Mouse (Mus musculus) heart, embryonic 13.5 days (tissue): Measurements from ENCODE around the gene Shank2. TPM values are rescaled to one million over a fixed set of nuclear protein-coding genes. Genes with fewer than 3 reads are reported as not detected.

Source experiments
- ATAC-seq: fragments of 200-750 bp; cut with Nextera tagmentation; 2 replicates; pipeline ENCODE4 v1.8.0; 2017; ENCODE audit warnings: moderate TSS enrichment; ENCODE audit not compliant: insufficient number of reproducible peaks, low FRiP score, low TSS enrichment; ENCODE audit errors: extremely low read depth
- H3K27ac ChIP-seq: fragments of 300-500 bp; sonication (generic); replicated peaks from 2 replicates; pipeline ENCODE4 v1.5.1; 2015; ENCODE audit warnings: moderate library complexity, mild to moderate bottlenecking, inconsistent platforms
- H3K27me3 ChIP-seq: fragments of 300-500 bp; sonication (generic); replicated peaks from 2 replicates; pipeline ENCODE4 v1.6.1; 2015; ENCODE audit warnings: mild to moderate bottlenecking, inconsistent platforms
- H3K36me3 ChIP-seq: fragments of 300-500 bp; sonication (generic); 2 replicates; pipeline ENCODE4 v1.6.1; 2015; ENCODE audit warnings: mild to moderate bottlenecking, inconsistent platforms
- H3K4me1 ChIP-seq: fragments of 300-500 bp; sonication (generic); 2 replicates; pipeline ENCODE4 v1.6.1; 2015; ENCODE audit warnings: inconsistent platforms
- H3K4me2 ChIP-seq: fragments of 300-500 bp; sonication (generic); 2 replicates; pipeline ENCODE4 v1.6.1; 2015; ENCODE audit warnings: inconsistent platforms, mild to moderate bottlenecking, moderate library complexity
- H3K4me3 ChIP-seq: fragments of 300-500 bp; sonication (generic); 2 replicates; pipeline ENCODE4 v1.5.1; 2015; ENCODE audit warnings: moderate library complexity, mild to moderate bottlenecking, inconsistent platforms
- H3K9ac ChIP-seq: fragments of 300-500 bp; sonication (generic); 2 replicates; pipeline ENCODE4 v1.6.1; 2015; ENCODE audit warnings: inconsistent platforms, mild to moderate bottlenecking, moderate library complexity
- H3K9me3 ChIP-seq: fragments of 300-500 bp; sonication (generic); 2 replicates; pipeline ENCODE4 v1.6.1; 2016; ENCODE audit warnings: inconsistent platforms
- WGBS: fragments of 180-500 bp; shearing (Covaris S2); methylation state at CpG from one replicate; pipeline ENCODE4 v1.1.7; 2015; ENCODE audit warnings: mixed read lengths; 5-methylcytosine and 5-hydroxymethylcytosine counted together
- polyA plus RNA-seq: library from polyadenylated mRNA; unstranded; fragments of >200 nt; fragmentation: Nextera tagmentation; extraction: Ambion mirVana; gene quantifications from 2 replicates; pipeline ENCODE4 v1.2.1, GENCODE M21; 2015

The Shank2 gene
- polyA plus RNA-seq, 1 experiment from 2014 or later: 0.37 TPM

DNA sequence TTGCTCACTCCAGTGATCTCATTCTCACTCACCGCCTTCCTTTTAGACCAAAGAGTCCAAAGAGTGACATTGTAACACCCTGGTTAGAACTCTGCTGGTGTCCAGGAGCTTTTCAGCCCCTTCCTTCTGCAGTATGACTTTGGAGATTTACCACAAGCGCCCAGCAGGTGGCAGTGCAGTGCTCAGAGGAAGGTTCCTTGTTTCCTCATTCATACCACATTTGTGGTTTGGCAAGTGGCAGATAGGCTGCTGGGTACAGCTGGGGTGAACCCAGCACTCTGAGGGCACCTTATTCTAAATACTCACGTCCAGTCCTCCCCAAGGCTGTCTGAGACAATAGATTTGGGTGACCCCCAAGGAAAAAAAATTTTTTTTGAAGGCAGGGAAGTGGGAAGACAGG, 73.0 kb downstream of the Shank2 start:
- H3K9ac ChIP-seq: no peak overlapping the region
- no peak for ATAC-seq
- no peak overlapping the region for H3K4me3 ChIP-seq
- no peak overlapping the region for H3K27ac ChIP-seq
- H3K4me1 ChIP-seq: no peaks in the 10 kb centered on the region
- 0 out of 2 replicates have a peak, but pooled peaks cover 4% of the 10 kb centered on the region for H3K27me3 ChIP-seq
- H3K36me3 ChIP-seq: no peaks in the 10 kb centered on the region
- H3K4me2 ChIP-seq: no peak overlapping the region
- 17% methylated on average over 3 of the region's 3 CpGs for WGBS
- H3K9me3 ChIP-seq: no peaks in the 10 kb centered on the region

DNA sequence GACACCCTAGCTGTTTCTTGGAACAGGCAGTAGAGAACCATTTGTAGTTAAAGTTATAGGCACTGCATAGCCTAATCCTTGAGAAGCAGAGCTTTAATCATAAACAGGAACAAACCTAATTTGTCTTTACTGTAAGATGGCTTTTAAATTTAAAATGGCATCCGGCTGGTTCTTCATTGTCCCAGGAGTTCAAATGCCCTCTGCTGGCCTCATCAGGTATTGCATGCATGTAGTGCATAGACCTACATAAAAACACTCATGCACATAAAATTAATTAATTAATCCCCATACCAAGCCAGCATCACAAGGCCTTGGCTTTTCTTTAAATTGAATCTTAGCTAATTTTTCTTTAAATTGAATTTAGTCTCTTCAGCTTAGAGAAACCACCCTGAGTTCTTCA, 76.9 kb downstream of the Shank2 start:
- H3K9me3 ChIP-seq: no peaks in the 10 kb centered on the region
- 78% methylated on average over 1 of the region's 1 CpGs for WGBS
- H3K9ac ChIP-seq: no peak overlapping the region
- H3K36me3 ChIP-seq: no peaks in the 10 kb centered on the region
- H3K4me1 ChIP-seq: no peaks in the 10 kb centered on the region
- H3K27ac ChIP-seq: no peak overlapping the region
- no peaks in the 10 kb centered on the region for H3K27me3 ChIP-seq
- H3K4me3 ChIP-seq: no peak overlapping the region
- no peak for ATAC-seq
- H3K4me2 ChIP-seq: no peak overlapping the region

DNA sequence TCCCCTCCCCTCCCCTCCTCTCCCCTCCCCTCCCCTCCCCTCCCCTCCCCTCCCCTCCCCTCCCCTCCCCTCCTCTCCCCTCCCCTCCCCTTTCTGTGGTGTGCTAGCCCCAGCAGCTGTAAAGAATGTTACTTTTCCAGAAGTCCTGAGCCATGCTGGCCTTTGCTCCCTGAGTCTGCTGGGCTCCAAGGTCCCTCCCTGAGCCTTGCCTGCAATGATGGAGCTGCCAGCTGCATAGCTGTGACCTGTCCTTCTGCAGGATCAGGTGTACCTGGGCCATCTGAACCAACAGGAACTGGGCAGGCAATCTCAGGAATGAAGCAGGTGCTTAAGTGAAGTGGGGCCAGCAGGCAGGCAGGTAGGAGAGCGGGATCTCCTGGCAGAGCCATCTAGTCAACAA, 78.1 kb downstream of the Shank2 start:
- 100% methylated on average over 1 of the region's 1 CpGs for WGBS
- Histone ChIP-seq H3K9me3 (no peaks in the 10 kb centered on the region), H3K27ac (no peak overlapping the region), H3K36me3 (no peaks in the 10 kb centered on the region), H3K27me3 (no peaks in the 10 kb centered on the region), H3K4me1 (no peaks in the 10 kb centered on the region), H3K4me3 (no peak overlapping the region), H3K4me2 (no peak overlapping the region), H3K9ac (no peak overlapping the region)
- no peak for ATAC-seq

DNA sequence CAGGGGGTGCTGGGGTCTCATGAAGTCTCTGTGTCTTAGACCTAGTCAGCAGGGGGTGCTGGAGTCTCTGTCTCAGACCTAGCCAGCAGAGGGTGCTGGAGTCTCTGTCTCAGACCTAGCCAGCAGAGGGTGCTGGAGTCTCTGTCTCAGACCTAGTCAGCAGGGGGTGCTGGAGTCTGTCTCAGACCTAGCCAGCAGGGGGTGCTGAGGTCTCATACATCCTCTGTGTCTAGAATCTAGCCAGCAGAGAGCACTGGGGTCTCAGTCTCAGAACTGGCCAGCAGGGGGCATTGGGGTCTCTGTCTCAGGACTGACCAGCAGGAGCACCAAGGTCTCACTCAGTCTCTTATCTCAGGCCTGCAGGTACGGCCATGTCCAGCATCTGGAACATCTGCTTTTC, 79.7 kb downstream of the Shank2 start:
- Histone ChIP-seq H3K27ac (no peak overlapping the region), H3K4me2 (no peak overlapping the region), H3K4me1 (no peaks in the 10 kb centered on the region), H3K9me3 (no peaks in the 10 kb centered on the region), H3K9ac (no peak overlapping the region), H3K36me3 (no peaks in the 10 kb centered on the region), H3K4me3 (no peak overlapping the region), H3K27me3 (no peaks in the 10 kb centered on the region)
- ATAC-seq: no peak
- 75% methylated on average over 1 of the region's 1 CpGs for WGBS

DNA sequence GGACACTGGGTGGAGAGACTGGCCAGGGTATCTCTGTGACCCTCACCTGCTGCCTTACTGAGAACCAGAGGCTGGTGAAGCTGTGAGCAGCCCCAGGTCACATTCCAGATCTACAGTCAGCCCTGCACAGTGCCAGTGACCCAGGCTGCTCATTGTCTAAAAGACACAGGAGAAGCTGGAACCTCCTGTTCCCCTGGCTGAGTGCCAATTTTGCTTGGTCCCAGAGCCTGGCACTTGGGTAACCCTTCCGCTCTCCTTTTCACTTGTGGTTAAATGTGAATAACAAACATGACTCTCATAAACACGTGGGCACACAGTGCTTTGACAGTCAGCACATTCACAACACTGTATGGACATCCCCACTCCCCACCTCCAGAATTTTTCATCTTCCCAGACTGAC, 80.2 kb downstream of the Shank2 start:
- no peak overlapping the region for H3K4me2 ChIP-seq
- no peaks in the 10 kb centered on the region for H3K36me3 ChIP-seq
- H3K4me1 ChIP-seq: no peaks in the 10 kb centered on the region
- H3K9me3 ChIP-seq: no peaks in the 10 kb centered on the region
- H3K4me3 ChIP-seq: no peak overlapping the region
- H3K9ac ChIP-seq: no peak overlapping the region
- no peak overlapping the region for H3K27ac ChIP-seq
- 73% methylated on average over 2 of the region's 2 CpGs for WGBS
- no peak for ATAC-seq
- H3K27me3 ChIP-seq: no peaks in the 10 kb centered on the region

DNA sequence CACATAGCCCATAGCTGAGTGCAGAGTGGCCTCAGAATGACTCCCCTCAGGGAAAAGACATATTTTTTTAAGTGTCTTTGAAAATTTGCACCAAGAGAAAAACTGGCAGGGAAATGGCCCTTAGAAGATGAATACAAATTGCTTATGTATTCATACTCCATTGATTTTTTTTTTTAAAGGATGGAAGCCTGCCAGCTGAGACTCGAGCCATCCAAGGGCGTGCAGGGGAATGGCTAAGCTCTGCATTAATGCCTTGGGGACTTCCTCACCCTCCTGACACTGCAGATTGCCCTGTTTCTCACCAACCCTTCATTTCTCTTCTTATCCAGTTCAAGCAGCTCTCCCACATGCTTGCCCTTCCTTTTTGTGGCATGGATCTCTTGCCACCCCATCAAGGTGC, 85.5 kb downstream of the Shank2 start:
- Histone ChIP-seq H3K4me1 (no peaks in the 10 kb centered on the region), H3K4me3 (no peak overlapping the region), H3K4me2 (no peak overlapping the region), H3K27me3 (peaks cover 7% of the 10 kb centered on the region; the same call in 1 of the 2 replicates), H3K36me3 (no peaks in the 10 kb centered on the region), H3K27ac (no peak overlapping the region), H3K9ac (no peak overlapping the region), H3K9me3 (no peaks in the 10 kb centered on the region)
- WGBS: 44% methylated on average over 2 of the region's 2 CpGs
- ATAC-seq: no peak

DNA sequence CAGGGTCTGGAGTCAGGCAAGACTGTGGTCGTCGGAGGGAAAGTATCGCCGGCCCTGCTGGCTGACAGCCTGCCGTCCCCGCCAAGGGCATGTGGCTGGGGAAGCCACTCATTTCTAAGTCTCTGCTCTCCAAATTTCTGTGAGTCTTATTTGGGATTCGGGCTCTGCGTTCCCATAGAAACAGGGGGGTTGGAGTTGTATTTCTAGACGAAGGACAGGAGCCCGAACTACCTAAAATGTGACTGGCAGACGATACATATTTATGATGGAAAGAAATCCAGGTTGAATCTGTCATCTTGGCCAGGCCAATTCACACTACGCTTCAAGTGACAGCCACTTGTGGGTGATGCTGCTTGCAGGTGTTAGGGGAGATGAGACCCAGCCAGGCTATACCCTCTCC, 92.4 kb downstream of the Shank2 start:
- Histone ChIP-seq H3K9me3 (no peaks in the 10 kb centered on the region), H3K27me3 (peaks cover 11% of the 10 kb centered on the region; the same call in 1 of the 2 replicates), H3K4me2 (no peak overlapping the region), H3K27ac (no peak overlapping the region), H3K9ac (no peak overlapping the region), H3K36me3 (no peaks in the 10 kb centered on the region), H3K4me3 (no peak overlapping the region), H3K4me1 (no peaks in the 10 kb centered on the region)
- no peak for ATAC-seq
- WGBS: 81% methylated on average over 12 of the region's 12 CpGs

DNA sequence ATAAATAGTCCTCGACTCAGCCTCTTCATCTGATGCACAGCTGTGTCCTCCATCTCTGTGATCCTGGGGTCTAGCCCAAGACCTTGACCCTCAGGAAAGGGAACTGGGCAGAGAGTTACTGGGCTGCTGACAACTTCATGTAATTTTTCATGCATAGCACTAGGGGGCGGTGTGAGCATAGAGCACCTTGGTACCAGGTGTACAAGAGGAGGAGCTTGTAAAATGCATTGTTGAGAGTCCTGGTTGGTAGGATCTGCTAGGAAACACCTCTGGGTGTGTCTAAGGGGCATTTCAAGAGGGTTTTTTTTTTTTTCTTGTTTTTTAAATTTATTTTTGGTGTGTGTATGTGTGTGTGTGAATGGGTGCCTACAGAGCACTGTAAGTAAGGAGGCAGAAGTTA, 95.6 kb downstream of the Shank2 start:
- no peaks in the 10 kb centered on the region for H3K36me3 ChIP-seq
- no peak overlapping the region for H3K4me2 ChIP-seq
- WGBS: 8% methylated on average over 2 of the region's 2 CpGs
- no peaks in the 10 kb centered on the region for H3K9me3 ChIP-seq
- H3K27ac ChIP-seq: no peak overlapping the region
- no peak overlapping the region for H3K4me3 ChIP-seq
- peaks cover 7% of the 10 kb centered on the region; the same call in 1 of the 2 replicates for H3K27me3 ChIP-seq
- H3K9ac ChIP-seq: no peak overlapping the region
- H3K4me1 ChIP-seq: no peaks in the 10 kb centered on the region
- no peak for ATAC-seq

DNA sequence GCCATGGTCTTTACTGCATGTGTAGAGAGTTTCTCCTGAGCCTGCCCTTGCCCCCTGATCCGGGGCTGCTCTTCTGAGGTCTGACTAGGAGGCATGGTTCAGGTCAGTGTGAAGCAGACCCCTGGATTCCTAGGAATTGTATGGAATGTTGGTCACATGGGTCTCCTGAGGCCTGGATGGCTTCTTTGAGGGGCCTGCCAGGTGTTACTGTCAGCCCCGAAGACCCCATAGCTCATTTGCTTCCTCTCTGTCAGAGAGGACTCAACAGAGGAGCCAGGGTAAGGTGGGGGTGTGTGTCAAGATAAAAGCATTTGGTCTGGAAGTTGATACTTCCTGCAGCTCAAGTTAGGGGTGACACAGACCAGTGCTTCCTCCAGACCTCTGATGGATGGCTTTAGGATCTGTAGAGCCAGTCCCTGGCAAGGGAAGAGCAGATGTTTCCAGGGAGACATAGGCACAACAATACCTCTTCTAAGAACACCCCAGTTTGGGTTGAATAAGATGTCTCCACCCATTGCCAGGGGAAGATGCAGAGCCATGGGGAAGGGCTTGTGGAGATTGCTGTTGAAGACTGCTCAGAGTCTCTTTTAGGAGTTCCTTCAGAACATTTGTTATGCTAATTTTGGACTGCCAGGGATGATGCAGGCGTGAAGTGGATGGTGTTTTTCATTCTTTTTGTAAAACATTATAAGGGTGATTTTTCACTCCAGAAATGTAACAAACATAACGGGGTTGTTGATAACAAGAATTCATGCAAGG, 100.7 kb downstream of the Shank2 start:
- no peaks in the 10 kb centered on the region for H3K36me3 ChIP-seq
- no peaks in the 10 kb centered on the region; the same call in 1 of the 2 replicates for H3K27me3 ChIP-seq
- no peak overlapping the region for H3K27ac ChIP-seq
- whole genome bisulfite sequencing: 42% methylated on average over 4 of the region's 4 CpGs
- no peak overlapping the region for H3K9ac ChIP-seq
- H3K4me2 ChIP-seq: no peak overlapping the region
- no peaks in the 10 kb centered on the region for H3K4me1 ChIP-seq
- no peak overlapping the region for H3K4me3 ChIP-seq
- no peak for ATAC-seq
- no peaks in the 10 kb centered on the region for H3K9me3 ChIP-seq

DNA sequence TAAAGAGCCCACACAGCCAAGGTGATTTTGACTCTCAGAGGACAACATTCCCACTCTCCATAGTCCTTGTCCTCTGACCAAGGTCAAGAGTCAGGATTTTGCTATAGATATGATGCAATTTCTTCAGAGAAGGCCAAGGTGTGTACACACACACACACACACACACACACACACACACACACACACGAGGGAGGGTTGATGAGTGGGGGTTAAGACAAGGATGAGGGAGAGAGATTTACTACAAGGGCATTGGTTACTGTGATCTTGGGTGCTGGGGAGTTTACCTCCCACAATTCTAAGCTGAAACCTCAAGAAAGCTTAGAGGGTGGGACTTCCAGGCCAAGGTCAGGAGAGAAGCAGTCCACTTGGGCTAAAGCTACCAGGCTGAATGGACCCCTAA, 104.2 kb downstream of the Shank2 start:
- Histone ChIP-seq H3K4me3 (no peak overlapping the region), H3K36me3 (no peaks in the 10 kb centered on the region), H3K27ac (no peak overlapping the region), H3K4me1 (peaks cover 3% of the 10 kb centered on the region), H3K9ac (no peak overlapping the region), H3K4me2 (no peak overlapping the region), H3K9me3 (no peaks in the 10 kb centered on the region), H3K27me3 (no peaks in the 10 kb centered on the region; the same call in 1 of the 2 replicates)
- WGBS: 54% methylated on average over 1 of the region's 1 CpGs
- no peak for ATAC-seq

DNA sequence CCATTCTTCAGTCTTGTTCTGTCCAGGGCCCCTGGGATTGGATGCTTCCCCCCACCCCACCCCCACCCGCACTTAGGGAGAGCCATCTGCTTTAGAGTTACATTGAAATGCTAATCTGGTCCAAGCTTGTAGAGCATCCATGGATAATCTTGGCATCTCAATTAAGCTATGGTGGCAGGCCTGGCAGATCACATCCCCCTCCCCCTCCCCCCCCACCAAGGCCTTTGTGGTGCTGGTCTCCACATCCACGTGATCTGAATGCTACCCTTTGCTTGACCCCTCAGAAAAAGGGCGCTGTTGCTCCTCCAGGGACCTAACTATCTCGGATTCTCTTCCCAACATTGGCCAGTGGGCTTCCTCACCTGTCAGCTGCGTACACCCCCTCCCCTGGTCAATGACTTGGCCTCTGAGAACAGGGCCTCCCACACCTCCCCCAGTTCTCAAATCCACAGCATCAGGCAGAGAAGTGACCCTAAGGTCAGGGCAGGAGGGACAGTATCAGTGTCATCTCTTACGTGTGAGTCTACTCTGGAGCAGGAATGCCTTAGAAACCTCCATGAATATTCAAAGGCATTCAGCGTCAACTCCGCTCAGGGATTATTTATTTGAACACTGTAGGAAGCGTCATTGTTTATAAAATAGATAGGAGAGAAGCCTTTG, 104.8 kb downstream of the Shank2 start:
- Histone ChIP-seq H3K9me3 (no peaks in the 10 kb centered on the region), H3K4me2 (no peak overlapping the region), H3K36me3 (no peaks in the 10 kb centered on the region), H3K9ac (no peak overlapping the region), H3K4me3 (no peak overlapping the region), H3K4me1 (peaks cover 8% of the 10 kb centered on the region), H3K27ac (no peak overlapping the region), H3K27me3 (no peaks in the 10 kb centered on the region; the same call in 1 of the 2 replicates)
- 42% methylated on average over 9 of the region's 9 CpGs for WGBS
- ATAC-seq: no peak

DNA sequence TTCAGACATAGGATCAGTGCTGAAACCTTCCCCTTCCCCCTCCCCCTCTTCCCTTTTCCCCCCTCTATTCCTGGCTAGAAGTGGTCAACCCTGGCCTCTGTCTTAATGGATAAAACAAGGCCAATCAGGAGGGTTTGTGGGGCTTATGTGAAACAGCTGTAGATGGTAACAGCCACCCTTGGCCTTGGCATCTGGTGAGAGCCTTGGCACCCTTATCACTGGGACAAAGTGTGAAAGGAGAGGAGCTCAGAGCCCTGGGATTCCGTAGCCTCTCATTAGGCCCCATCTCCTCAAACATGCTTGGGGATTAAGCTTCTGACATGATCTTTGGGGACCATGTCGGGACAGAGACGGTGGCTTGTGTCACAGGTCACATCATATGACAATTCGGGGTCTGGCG, 106.4 kb downstream of the Shank2 start:
- no peaks in the 10 kb centered on the region for H3K9me3 ChIP-seq
- H3K9ac ChIP-seq: no peak overlapping the region
- H3K27me3 ChIP-seq: no peaks in the 10 kb centered on the region; the same call in 1 of the 2 replicates
- H3K4me1 ChIP-seq: peaks cover 8% of the 10 kb centered on the region
- WGBS: 63% methylated on average over 5 of the region's 5 CpGs
- no peak overlapping the region for H3K27ac ChIP-seq
- no peak overlapping the region for H3K4me2 ChIP-seq
- ATAC-seq: no peak
- H3K4me3 ChIP-seq: no peak overlapping the region
- no peaks in the 10 kb centered on the region for H3K36me3 ChIP-seq
